Mouse (Mus musculus): ENCODE results near the gene Parp6. TPM values are rescaled to one million over a fixed set of nuclear protein-coding genes. Genes with fewer than 3 reads are reported as not detected.

The Parp6 gene
- total and polyA plus RNA-seq, 3 experiments = 8.8 to 70.7 (median 25.7) TPM

DNA sequence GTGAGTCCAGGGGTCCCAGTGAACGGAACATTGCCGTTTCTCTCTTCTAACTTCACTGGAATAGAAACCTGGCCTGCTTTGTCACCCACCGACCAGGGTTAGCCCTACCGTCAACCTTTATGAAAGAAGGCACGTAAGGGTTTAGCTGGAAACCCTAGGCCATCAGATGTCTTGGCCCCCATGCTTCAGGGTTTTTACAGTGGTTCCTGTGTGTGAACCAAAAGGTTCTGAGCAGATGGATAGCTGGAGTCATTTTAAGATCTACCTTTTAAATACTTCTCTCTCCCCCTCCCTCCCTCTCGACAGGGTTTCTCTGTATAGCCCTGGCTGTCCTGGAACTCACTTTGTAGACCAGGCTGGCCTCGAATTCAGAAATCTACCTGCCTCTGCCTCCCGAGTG is 48.9 kb downstream of the Parp6 start:
- H3K4me3 ChIP-seq (ENCODE audit: low read depth, low read length) = no peak overlapping the region
- H3K9me3 ChIP-seq (replicated peaks) = no peaks in the 10 kb centered on the region
- ATAC-seq (ENCODE audit: extremely low read depth, insufficient number of reproducible peaks, low FRiP score, poor library complexity, severe bottlenecking) (no peak), DNase-seq (ENCODE audit: low spot score) (no peak)
- H3K36me3 ChIP-seq (replicated peaks) = peaks cover 98% of the 10 kb centered on the region
- no peaks in the 10 kb centered on the region for H3K27me3 ChIP-seq (ENCODE audit: insufficient read depth, low read length)
- H3K4me1 ChIP-seq (ENCODE audit: insufficient read depth, low read depth, low read length) = peaks cover 87% of the 10 kb centered on the region
- TF ChIP-seq TAL1 (conservative IDR thresholded peaks at IDR 0.05; ENCODE audit: low read depth, low read length) = no peak
- no peak for TF ChIP-seq GATA2 (IDR thresholded peaks at IDR 0.05; ENCODE audit: borderline replicate concordance, low read depth, low read length)
- no peak for TF ChIP-seq CTCF (IDR thresholded peaks at IDR 0.05; ENCODE audit: low read depth, low read length)
- no peak for TF ChIP-seq GATA1 (IDR thresholded peaks at IDR 0.05; ENCODE audit: borderline replicate concordance, low read length)
- no peak for TF ChIP-seq POLR2AphosphoS5 (IDR thresholded peaks at IDR 0.05; ENCODE audit: insufficient replicate concordance, low read depth, low read length)

GRCm38 (mm10) chr9:59666813-59667212 is 49.7 kb downstream of the Parp6 start:
- Histone ChIP-seq H3K27me3 (ENCODE audit: insufficient read depth, low read length) (no peaks in the 10 kb centered on the region), H3K36me3 (replicated peaks) (peaks cover 98% of the 10 kb centered on the region), H3K4me1 (ENCODE audit: insufficient read depth, low read depth, low read length) (peaks cover 87% of the 10 kb centered on the region), H3K9me3 (replicated peaks) (no peaks in the 10 kb centered on the region), H3K4me3 (ENCODE audit: low read depth, low read length) (no peak overlapping the region)
- no peak for ATAC-seq (ENCODE audit: extremely low read depth, insufficient number of reproducible peaks, low FRiP score, poor library complexity, severe bottlenecking)
- no peak for TF ChIP-seq TAL1 (conservative IDR thresholded peaks at IDR 0.05; ENCODE audit: low read depth, low read length)
- no peak for TF ChIP-seq GATA1 (IDR thresholded peaks at IDR 0.05; ENCODE audit: borderline replicate concordance, low read length)
- TF ChIP-seq POLR2AphosphoS5 (IDR thresholded peaks at IDR 0.05; ENCODE audit: insufficient replicate concordance, low read depth, low read length) = no peak
- DNase-seq (ENCODE audit: low spot score) = no peak

GRCm38 (mm10) chr9:59667250-59667649 is 50.2 kb downstream of the Parp6 start:
- H3K9me3 ChIP-seq (replicated peaks) = no peaks in the 10 kb centered on the region
- H3K36me3 ChIP-seq (replicated peaks) = peaks cover 98% of the 10 kb centered on the region
- ATAC-seq (ENCODE audit: extremely low read depth, insufficient number of reproducible peaks, low FRiP score, poor library complexity, severe bottlenecking) (no peak), DNase-seq (ENCODE audit: low spot score) (no peak)
- H3K4me3 ChIP-seq (ENCODE audit: low read depth, low read length) = no peak overlapping the region
- TF ChIP-seq TAL1 (conservative IDR thresholded peaks at IDR 0.05; ENCODE audit: low read depth, low read length) (no peak), CTCF (IDR thresholded peaks at IDR 0.05; ENCODE audit: low read depth, low read length) (no peak), GATA2 (IDR thresholded peaks at IDR 0.05; ENCODE audit: borderline replicate concordance, low read depth, low read length) (no peak), GATA1 (IDR thresholded peaks at IDR 0.05; ENCODE audit: borderline replicate concordance, low read length) (no peak)
- peaks cover 87% of the 10 kb centered on the region for H3K4me1 ChIP-seq (ENCODE audit: insufficient read depth, low read depth, low read length)
- H3K27me3 ChIP-seq (ENCODE audit: insufficient read depth, low read length) = no peaks in the 10 kb centered on the region

DNA sequence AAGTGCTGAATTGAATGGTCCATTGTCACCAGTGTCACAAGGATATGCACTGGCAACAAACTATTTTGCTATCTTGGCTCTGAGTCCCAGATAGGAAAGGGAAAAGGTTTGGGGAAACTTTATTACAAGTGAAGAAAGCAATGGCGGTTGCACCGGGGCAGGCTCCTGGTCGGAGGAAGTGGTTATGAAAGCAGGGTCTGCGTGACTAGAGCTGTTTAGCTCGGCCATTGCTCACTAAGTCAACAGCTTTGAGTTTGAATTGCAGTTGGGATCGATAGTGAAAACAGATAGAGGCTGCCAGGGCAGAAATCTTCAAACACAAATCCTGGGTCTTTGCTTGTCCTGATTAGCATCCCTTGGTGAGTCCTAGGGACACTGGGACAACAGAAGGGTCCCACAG is 50.8 kb downstream of the Parp6 start:
- ATAC-seq (ENCODE audit: extremely low read depth, insufficient number of reproducible peaks, low FRiP score, poor library complexity, severe bottlenecking) = no peak

DNA sequence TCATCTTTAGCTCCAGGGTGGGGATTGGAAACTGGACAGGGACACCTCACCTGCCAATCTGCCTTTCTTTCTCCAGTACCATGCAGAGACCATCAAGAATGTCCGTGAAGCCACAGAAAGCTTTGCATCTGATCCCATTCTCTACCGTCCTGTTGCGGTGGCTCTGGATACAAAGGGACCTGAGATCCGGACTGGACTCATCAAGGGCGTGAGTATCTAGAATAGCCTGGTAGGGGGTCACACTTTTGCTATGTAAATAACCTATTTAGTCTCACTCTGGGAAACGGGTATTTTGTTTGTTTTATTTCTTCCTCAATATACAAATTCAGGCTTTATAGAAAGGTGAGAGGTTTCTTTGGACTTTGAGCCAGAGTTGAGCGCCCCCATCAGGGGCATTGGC is 51.4 kb downstream of the Parp6 start:
- H3K36me3 ChIP-seq (replicated peaks) = peaks cover 98% of the 10 kb centered on the region
- no peak for TF ChIP-seq CTCF (IDR thresholded peaks at IDR 0.05; ENCODE audit: low read depth, low read length)
- TF ChIP-seq TAL1 (conservative IDR thresholded peaks at IDR 0.05; ENCODE audit: low read depth, low read length) = no peak
- no peak for TF ChIP-seq GATA2 (IDR thresholded peaks at IDR 0.05; ENCODE audit: borderline replicate concordance, low read depth, low read length)
- no peak for TF ChIP-seq GATA1 (IDR thresholded peaks at IDR 0.05; ENCODE audit: borderline replicate concordance, low read length)
- no peak for TF ChIP-seq POLR2AphosphoS5 (IDR thresholded peaks at IDR 0.05; ENCODE audit: insufficient replicate concordance, low read depth, low read length)
- no peak overlapping the region for H3K4me3 ChIP-seq (ENCODE audit: low read depth, low read length)
- DNase-seq (ENCODE audit: low spot score) (no peak), ATAC-seq (ENCODE audit: extremely low read depth, insufficient number of reproducible peaks, low FRiP score, poor library complexity, severe bottlenecking) (no peak)
- peaks cover 85% of the 10 kb centered on the region for H3K4me1 ChIP-seq (ENCODE audit: insufficient read depth, low read depth, low read length)
- H3K9me3 ChIP-seq (replicated peaks) = no peaks in the 10 kb centered on the region
- no peaks in the 10 kb centered on the region for H3K27me3 ChIP-seq (ENCODE audit: insufficient read depth, low read length)

More for the DNA sequence above, 50.8 kb downstream of the Parp6 start:
- Histone ChIP-seq H3K4me3 (ENCODE audit: low read depth, low read length) (no peak overlapping the region), H3K9me3 (replicated peaks) (no peaks in the 10 kb centered on the region), H3K36me3 (replicated peaks) (peaks cover 98% of the 10 kb centered on the region), H3K4me1 (ENCODE audit: insufficient read depth, low read depth, low read length) (peaks cover 86% of the 10 kb centered on the region), H3K27me3 (ENCODE audit: insufficient read depth, low read length) (no peaks in the 10 kb centered on the region)
- TF ChIP-seq POLR2AphosphoS5 (IDR thresholded peaks at IDR 0.05; ENCODE audit: insufficient replicate concordance, low read depth, low read length) (no peak), GATA2 (IDR thresholded peaks at IDR 0.05; ENCODE audit: borderline replicate concordance, low read depth, low read length) (no peak), TAL1 (conservative IDR thresholded peaks at IDR 0.05; ENCODE audit: low read depth, low read length) (no peak), GATA1 (IDR thresholded peaks at IDR 0.05; ENCODE audit: borderline replicate concordance, low read length) (no peak), CTCF (IDR thresholded peaks at IDR 0.05; ENCODE audit: low read depth, low read length) (no peak)
- no peak for DNase-seq (ENCODE audit: low spot score)

GRCm38 (mm10) chr9:59669172-59669571 is 52.1 kb downstream of the Parp6 start:
- no peak for TF ChIP-seq POLR2AphosphoS5 (IDR thresholded peaks at IDR 0.05; ENCODE audit: insufficient replicate concordance, low read depth, low read length)
- DNase-seq (ENCODE audit: low spot score) (no peak), ATAC-seq (ENCODE audit: extremely low read depth, insufficient number of reproducible peaks, low FRiP score, poor library complexity, severe bottlenecking) (no peak)
- H3K4me1 ChIP-seq (ENCODE audit: insufficient read depth, low read depth, low read length) = peaks cover 82% of the 10 kb centered on the region
- no peaks in the 10 kb centered on the region for H3K9me3 ChIP-seq (replicated peaks)
- no peak overlapping the region for H3K4me3 ChIP-seq (ENCODE audit: low read depth, low read length)
- peaks cover 98% of the 10 kb centered on the region for H3K36me3 ChIP-seq (replicated peaks)
- H3K27me3 ChIP-seq (ENCODE audit: insufficient read depth, low read length) = no peaks in the 10 kb centered on the region
